Mouse (Mus musculus) heart, embryonic 10.5 days (tissue): ENCODE results near the gene 2310033P09Rik. TPM values are rescaled to one million over a fixed set of nuclear protein-coding genes. Genes with fewer than 3 reads are reported as not detected.
A peak's percentile ranks its signal among the peaks of the same experiment; 100 is the strongest.

Experiments
- DNase-seq: peaks from one replicate; pipeline ENCODE4 v3.0.0-alpha.2; 2017; ENCODE audit warnings: low spot score
- H3K27ac ChIP-seq: fragments of 300-500 bp; sonication (generic); 2 replicates; pipeline ENCODE4 v1.5.1; 2016; ENCODE audit warnings: mild to moderate bottlenecking
- H3K27me3 ChIP-seq: fragments of 300-500 bp; sonication (generic); 2 replicates; pipeline ENCODE4 v1.6.1; 2016; ENCODE audit warnings: mild to moderate bottlenecking; ENCODE audit not compliant: poor library complexity, insufficient read depth, severe bottlenecking
- H3K36me3 ChIP-seq: fragments of 300-500 bp; sonication (generic); 2 replicates; pipeline ENCODE4 v1.6.1; 2016; ENCODE audit warnings: mild to moderate bottlenecking, moderate library complexity
- H3K4me1 ChIP-seq: fragments of 300-500 bp; sonication (generic); 2 replicates; pipeline ENCODE4 v1.6.1; 2016; ENCODE audit warnings: mild to moderate bottlenecking
- H3K4me3 ChIP-seq: fragments of 300-500 bp; sonication (generic); 2 replicates; pipeline ENCODE4 v1.5.1; 2016; ENCODE audit warnings: mild to moderate bottlenecking, moderate library complexity
- H3K9me3 ChIP-seq: fragments of 300-500 bp; sonication (generic); 2 replicates; pipeline ENCODE4 v1.6.1; 2016; ENCODE audit warnings: mild to moderate bottlenecking, moderate library complexity
- WGBS: fragments of 180-500 bp; shearing (Covaris S2); methylation state at CpG from one replicate; pipeline ENCODE4 v1.1.7; 2016; 5-methylcytosine and 5-hydroxymethylcytosine counted together
- polyA plus RNA-seq: library from polyadenylated mRNA; unstranded; fragments of >200 nt; fragmentation: Nextera tagmentation; extraction: Ambion mirVana; gene quantifications from 2 replicates; pipeline ENCODE4 v1.2.1, GENCODE M21; 2016

Gene 2310033P09Rik
- polyA plus RNA-seq, 1 experiment from 2014 or later = 30.9 TPM

DNA sequence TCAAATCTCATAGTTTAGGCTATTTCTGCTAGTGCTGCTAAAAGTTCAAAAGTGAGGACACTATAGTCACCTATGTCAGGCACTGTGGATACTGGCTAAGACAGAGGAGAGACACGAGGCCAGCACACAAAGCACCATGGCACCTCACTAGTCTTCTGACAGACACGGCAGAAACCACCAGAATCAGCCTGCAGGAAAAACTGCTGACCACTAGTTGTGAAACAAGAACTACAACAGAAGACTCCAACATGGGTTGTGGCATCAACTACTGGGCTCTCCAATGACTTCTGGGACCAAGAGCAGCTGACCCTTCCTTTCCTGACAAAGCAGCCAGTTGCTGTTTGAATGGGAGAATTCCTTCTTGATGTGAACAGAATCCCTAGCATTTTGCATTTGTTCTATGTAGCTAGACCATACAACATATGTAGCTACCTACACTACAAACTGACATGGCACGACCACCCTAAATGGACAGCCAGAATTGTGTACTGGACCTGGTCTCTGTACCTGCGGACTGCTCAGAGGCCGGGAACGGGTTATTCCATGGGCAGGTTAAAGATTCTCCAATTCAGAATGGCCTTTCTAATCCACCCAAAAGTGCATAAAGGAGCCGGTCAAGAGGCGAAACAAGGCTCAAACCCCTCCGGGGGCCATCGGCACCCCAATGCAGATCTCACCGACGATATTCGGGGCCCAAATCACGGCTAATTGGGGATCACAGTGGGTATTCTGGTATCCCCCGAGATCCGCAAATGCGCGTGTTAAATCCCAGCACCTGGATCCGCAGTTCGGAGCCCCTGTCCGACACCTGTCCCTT lies 18.9 kb downstream of the 2310033P09Rik start:
- 4% methylated on average over 21 of the region's 21 CpGs for WGBS
- Histone ChIP-seq H3K27ac (peak overlapping the region; percentile 100), H3K27me3 (no peaks in the 10 kb centered on the region), H3K36me3 (peaks cover 7% of the 10 kb centered on the region; the same call in 1 of the 2 replicates), H3K9me3 (no peaks in the 10 kb centered on the region), H3K4me1 (peaks cover 59% of the 10 kb centered on the region), H3K4me3 (peak overlapping the region; percentile 99)
- DNase-seq = no peak

DNA sequence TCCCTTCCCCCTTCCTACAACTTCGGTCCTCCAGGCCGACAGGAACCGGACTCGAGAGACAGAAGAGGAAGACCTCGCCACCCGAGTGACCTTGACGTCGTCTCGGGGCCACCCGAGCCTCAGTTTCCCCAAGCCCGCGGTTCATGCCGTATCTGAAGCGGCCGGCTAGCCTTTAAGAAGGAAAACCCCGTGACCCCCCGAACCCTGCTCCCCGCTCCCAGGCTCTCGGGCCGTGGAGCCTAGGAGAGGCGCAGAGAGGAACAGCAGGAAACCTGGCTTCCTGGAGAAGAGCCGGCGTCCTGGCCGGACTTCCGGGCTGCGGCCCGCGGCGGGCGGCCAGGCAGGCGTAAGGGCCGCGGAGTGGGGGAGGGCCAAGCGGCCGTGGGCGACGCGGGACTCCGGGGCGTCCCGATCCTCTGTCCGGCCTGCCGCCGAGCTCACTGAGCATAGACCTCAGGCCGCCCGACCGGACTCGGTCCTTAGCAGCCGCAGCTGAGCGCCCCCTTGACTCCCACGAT lies 19.5 kb downstream of the 2310033P09Rik start:
- H3K27me3 ChIP-seq = no peaks in the 10 kb centered on the region
- no peak for DNase-seq
- peak overlapping the region; percentile 99 for H3K4me3 ChIP-seq
- H3K4me1 ChIP-seq = peaks cover 54% of the 10 kb centered on the region
- H3K27ac ChIP-seq = peak overlapping the region; percentile 100
- under 1% methylated on average over 51 of the region's 51 CpGs for WGBS
- H3K9me3 ChIP-seq = no peaks in the 10 kb centered on the region
- H3K36me3 ChIP-seq = peaks cover 7% of the 10 kb centered on the region; the same call in 1 of the 2 replicates

DNA sequence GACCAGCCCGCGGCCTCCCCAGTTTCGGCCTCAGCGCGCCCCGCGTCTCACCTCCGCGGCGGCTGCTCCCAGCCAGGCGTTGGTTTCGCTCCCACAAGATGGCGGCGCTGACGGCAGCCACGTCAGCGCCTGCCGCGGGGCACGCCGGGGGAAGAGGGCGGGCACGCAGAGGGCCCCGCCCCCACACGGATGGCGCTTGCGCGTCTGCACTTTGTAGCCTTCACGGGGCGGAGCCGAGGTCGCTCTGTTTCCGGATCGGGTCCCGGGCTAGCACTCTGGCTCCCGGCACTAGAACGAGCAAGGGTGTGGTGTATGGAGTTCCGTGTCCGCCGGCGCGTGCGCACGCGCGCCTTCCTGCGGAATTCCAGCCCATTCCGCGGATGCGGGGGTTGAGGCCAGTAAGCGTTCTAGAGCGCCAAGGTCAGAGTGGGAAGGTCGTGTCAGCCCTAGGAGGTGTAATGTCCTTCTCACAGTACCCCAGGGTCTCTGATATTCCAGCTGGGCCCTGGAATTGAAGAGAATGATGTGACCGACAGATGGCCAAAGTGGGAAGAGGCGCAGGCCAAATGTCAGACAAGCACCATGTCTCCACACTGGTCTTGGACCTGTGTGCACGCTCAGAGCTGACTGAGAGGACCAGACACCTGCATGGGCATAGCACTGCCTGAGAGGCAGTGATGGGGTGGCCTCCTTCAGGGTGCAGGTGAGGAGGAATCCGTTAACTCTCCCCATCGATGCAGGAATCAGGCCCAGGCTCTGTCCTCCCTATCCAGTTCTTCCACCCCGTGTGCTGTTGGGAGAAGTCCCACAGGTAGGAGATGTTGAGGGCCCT lies 20.2 kb downstream of the 2310033P09Rik start, which contains the start of gene Arf1:
Gene Arf1, minus strand, starts transcription at position 149 of the 832 bp plus-strand sequence.
- peaks cover 48% of the 10 kb centered on the region for H3K4me1 ChIP-seq
- H3K36me3 ChIP-seq = peaks cover 4% of the 10 kb centered on the region; the same call in 1 of the 2 replicates
- H3K9me3 ChIP-seq = no peaks in the 10 kb centered on the region
- H3K4me3 ChIP-seq = peak within 1 kb of the TSS; percentile 99
- peak; percentile 98 for DNase-seq
- no peaks in the 10 kb centered on the region for H3K27me3 ChIP-seq
- H3K27ac ChIP-seq = peak within 1 kb of the TSS; percentile 100
- 4% methylated on average over 59 of the region's 59 CpGs for WGBS

DNA sequence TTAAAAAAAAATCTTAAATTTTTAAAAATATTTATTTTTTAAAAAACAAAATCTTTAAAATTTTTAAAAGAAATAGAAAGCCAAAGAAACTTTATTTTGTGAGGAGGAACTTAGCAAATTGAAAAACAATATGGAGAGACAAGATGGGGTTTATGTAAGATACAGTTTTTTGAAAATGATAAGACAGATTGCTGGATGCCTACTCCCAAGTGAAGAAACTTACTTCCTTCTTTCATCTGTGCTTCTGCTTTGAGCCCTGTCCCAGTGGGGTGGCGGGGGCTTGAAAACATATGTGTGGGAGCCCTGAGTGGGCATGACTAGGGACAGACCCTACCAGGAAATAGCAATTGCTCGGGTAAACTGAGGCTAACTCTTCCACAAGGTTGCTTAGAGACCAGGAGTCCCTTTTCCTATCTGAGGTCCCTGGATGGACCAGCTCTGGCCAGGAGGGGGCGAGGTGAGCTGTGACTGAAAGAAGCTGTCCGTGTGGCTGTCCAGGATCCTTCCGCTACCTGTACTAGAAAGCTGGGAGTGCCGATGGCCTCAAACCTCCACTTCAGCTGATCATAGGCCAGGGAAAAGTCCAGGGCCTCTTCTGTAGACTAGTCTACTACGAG lies 22.1 kb downstream of the 2310033P09Rik start:
- Histone ChIP-seq H3K4me1 (peaks cover 29% of the 10 kb centered on the region), H3K4me3 (no peak overlapping the region), H3K9me3 (no peaks in the 10 kb centered on the region), H3K27ac (no peak overlapping the region), H3K27me3 (peaks cover 3% of the 10 kb centered on the region; the same call in 1 of the 2 replicates), H3K36me3 (no peaks in the 10 kb centered on the region)
- peak; percentile 88 for DNase-seq
- WGBS = 13% methylated on average over 7 of the region's 7 CpGs

DNA sequence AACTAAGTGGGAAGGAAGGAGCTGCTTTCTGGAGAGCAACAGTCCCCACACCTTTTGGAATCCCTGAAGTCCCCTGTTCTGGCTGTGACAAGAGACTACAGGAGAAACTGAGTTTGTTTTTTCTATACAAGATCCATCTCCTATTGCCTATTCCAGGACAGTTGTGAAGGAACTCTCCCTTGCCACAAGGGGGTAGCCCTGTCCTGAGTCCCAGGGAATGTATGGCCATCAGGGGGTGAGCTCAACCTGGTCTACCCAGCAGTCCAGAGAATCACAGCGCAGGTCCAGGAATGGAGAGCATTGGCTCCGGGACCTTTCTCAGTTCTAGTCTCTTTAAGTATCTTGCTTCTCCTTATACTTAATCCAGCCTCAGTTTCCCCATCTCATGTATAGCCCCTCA lies 24.7 kb downstream of the 2310033P09Rik start:
- H3K4me1 ChIP-seq = peaks cover 12% of the 10 kb centered on the region
- whole genome bisulfite sequencing = 43% methylated on average over 2 of the region's 2 CpGs
- no peaks in the 10 kb centered on the region for H3K36me3 ChIP-seq
- H3K27ac ChIP-seq = no peak overlapping the region
- peaks cover 16% of the 10 kb centered on the region; the same call in 1 of the 2 replicates for H3K27me3 ChIP-seq
- H3K9me3 ChIP-seq = no peaks in the 10 kb centered on the region
- no peak overlapping the region for H3K4me3 ChIP-seq
- DNase-seq = no peak

DNA sequence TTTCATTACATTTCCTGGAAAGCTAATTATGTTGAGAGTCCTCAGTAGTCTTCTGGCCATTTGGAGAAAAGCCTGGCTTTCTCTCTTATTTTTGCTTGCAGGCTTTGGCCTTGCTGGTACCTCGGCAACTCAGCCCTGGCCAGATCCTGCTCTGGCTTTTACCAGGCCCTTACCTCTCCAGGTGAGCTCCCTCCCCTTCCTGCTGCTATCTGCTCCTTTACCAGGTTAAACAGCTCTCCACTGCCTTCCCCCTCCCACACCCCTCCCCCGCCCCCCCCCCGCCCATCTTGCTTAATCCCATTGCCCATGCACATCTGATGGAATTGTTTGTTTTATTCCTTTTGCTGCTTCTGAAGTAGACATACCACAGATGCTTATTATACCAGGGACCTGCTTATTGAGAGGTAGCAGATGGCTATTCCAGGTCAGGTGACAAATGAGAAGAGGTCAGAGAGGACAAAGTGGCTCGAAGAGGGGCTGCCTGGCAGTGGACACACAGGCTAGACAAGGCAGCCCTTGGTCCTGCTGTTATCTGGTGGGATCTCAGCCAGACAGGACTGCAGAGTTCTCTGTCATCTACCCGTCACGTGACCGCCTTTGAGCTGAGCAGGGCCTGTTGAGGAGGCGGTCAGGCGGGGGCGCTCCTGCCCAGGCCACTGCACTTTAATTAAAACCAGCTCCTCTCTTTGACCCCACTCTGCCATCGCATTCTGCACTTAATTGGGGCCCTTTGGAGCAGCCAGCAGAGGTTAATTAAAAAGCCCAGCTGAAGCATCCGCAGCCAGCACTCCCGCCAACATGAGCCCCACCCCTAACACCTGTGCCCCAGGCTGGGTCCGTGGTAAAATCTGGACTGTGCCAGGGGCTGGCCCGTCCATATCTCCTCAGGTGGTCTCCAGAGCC lies 30.7 kb downstream of the 2310033P09Rik start:
- no peaks in the 10 kb centered on the region for H3K9me3 ChIP-seq
- H3K27ac ChIP-seq = no peak overlapping the region
- H3K27me3 ChIP-seq = peaks cover 69% of the 10 kb centered on the region
- peaks cover 14% of the 10 kb centered on the region for H3K4me1 ChIP-seq
- H3K36me3 ChIP-seq = no peaks in the 10 kb centered on the region
- WGBS = 5% methylated on average over 14 of the region's 15 CpGs
- peak; percentile 88 for DNase-seq
- 0 out of 2 replicates have a peak overlapping the region, but pooled peaks have one; percentile 13 for H3K4me3 ChIP-seq

DNA sequence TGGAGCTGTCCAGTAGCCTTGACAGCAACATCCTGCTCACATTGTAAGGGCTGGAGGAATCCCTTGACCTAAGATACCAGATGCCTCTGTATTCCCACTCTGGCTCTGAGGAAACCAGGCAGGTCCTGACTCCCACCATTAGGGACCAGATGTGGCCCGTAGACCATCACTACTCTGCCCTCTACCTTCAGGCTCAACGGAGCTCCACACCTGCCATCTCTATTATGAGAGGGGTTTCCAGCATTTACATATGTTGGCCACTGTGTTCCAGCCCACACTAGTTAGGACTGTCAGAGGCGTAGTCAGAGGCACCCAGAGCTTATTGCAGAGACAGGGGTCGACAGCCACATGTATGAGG lies 31.3 kb downstream of the 2310033P09Rik start:
- 61% methylated on average over 4 of the region's 4 CpGs for WGBS
- H3K36me3 ChIP-seq = no peaks in the 10 kb centered on the region
- peaks cover 75% of the 10 kb centered on the region for H3K27me3 ChIP-seq

DNA sequence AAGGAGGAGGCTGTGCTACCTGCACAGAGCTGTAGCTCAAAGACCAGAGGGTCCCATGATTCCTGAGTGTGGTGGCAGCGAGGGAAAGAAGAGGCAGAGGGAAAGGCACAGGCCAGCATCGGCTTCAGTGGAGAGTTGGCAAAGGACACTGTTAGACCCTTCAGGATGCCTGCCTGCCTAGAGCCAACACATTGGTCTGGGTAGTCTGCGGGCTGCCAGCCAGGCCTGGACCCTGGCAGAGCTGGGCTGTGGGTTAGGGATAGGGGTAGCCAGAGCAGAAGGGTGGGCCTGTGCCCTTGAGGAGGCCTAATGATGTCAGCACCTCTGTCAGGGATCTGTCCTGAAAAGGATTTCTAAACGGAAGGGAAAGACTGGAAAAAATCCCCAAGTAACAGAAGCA lies 31.7 kb downstream of the 2310033P09Rik start:
- 75% methylated on average over 4 of the region's 4 CpGs for WGBS
- no peak overlapping the region for H3K27ac ChIP-seq

More for the DNA sequence above, 31.3 kb downstream of the 2310033P09Rik start:
- no peak overlapping the region for H3K4me3 ChIP-seq
- no peak for DNase-seq
- H3K9me3 ChIP-seq = no peaks in the 10 kb centered on the region
- peaks cover 14% of the 10 kb centered on the region for H3K4me1 ChIP-seq
- H3K27ac ChIP-seq = no peak overlapping the region

DNA sequence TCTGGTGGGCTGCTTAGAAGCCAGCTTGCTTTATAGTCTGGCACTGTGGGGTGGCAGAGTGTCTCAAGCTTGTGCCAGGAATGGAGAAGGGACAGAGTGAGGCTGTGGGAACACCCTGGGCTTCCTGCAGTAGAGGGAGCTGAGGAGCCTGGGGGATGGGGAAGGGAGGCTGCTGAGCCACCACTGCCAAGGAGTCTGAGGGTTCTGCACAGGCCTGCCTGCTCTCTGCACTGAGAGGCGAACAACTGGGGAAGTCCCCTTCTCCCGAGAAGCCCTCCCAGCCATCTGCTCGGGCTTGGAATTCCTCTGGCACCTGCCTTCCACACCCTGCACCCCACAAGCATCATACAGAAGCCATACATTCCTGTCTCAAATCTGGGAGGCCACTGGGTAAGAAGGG lies 33.7 kb downstream of the 2310033P09Rik start:
- Histone ChIP-seq H3K4me1 (peaks cover 14% of the 10 kb centered on the region), H3K36me3 (no peaks in the 10 kb centered on the region), H3K4me3 (no peak overlapping the region), H3K27ac (no peak overlapping the region), H3K27me3 (peaks cover 79% of the 10 kb centered on the region), H3K9me3 (no peaks in the 10 kb centered on the region)
- DNase-seq = no peak
- WGBS = 23% methylated on average over 3 of the region's 3 CpGs

More for the DNA sequence above, 31.7 kb downstream of the 2310033P09Rik start:
- DNase-seq = no peak
- Histone ChIP-seq H3K36me3 (no peaks in the 10 kb centered on the region), H3K9me3 (no peaks in the 10 kb centered on the region), H3K27me3 (peaks cover 79% of the 10 kb centered on the region), H3K4me3 (no peak overlapping the region), H3K4me1 (peaks cover 14% of the 10 kb centered on the region)

DNA sequence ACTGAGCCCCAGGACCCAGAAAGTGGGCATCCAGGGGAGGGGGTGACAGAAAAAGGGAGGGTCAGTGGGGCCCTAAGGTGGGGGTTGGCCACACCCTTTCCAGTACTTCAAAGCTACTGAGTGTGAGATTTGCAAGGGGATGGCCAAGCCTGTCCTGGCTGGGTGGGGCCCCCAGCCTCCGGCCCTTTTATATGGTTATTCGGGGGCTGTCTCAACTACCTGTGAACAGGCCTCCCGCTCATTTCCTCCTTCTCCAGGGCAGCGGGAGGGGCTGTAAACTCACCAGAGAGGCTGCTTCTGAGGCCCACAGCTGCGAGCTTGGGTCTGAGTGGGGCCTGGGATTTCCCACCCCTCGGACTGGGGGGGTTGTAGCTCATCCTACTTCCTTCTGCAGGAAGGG lies 35.7 kb downstream of the 2310033P09Rik start:
- no peak for DNase-seq
- 21% methylated on average over 6 of the region's 6 CpGs for WGBS
- Histone ChIP-seq H3K27ac (no peak overlapping the region), H3K9me3 (no peaks in the 10 kb centered on the region), H3K4me1 (peaks cover 8% of the 10 kb centered on the region), H3K4me3 (no peak overlapping the region), H3K36me3 (no peaks in the 10 kb centered on the region), H3K27me3 (peaks cover 85% of the 10 kb centered on the region)

DNA sequence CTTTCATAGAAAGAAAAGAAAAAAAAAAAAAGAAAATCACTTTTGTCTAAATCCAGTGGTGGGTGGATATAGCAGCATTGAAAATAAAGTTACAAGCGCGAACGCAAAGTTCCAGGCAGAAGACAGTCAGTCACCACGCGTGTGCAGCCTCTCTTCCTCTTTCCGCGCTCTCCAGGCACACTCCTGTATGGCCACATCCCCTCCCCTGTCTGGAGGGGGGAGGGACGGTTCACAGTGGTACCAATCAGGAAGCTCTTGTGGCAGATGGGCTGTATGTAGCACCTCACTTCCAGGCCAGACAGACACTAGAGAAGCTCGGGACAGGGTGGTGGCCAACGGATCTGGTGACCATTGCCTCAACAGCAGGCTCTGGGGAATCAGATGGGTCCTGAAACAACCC lies 40.0 kb downstream of the 2310033P09Rik start:
- DNase-seq = no peak
- Histone ChIP-seq H3K4me1 (no peaks in the 10 kb centered on the region), H3K9me3 (no peaks in the 10 kb centered on the region), H3K27me3 (peaks cover 82% of the 10 kb centered on the region), H3K27ac (no peak overlapping the region), H3K4me3 (no peak overlapping the region), H3K36me3 (no peaks in the 10 kb centered on the region)
- 50% methylated on average over 10 of the region's 10 CpGs for WGBS

DNA sequence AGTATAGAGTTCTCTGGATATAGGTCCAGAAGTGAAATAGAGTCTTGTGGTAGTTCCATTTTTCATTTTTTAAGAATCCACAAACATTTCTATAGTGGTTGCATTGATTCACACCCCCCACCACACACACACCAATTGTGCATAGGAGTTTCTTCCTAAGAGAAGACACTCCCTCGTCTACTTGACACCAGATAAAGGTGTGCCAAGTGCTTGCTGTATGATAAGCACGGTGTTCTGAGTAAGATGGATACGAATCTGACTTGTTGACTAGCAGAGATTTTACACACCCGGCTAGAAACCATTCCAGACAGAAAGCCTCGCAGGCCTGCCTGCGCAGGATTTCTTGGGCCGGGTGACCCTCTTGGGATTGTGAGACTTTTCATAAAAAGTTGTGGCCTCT lies 51.5 kb downstream of the 2310033P09Rik start:
- no peaks in the 10 kb centered on the region for H3K36me3 ChIP-seq
- no peak overlapping the region for H3K27ac ChIP-seq
- H3K9me3 ChIP-seq = no peaks in the 10 kb centered on the region
- 63% methylated on average over 7 of the region's 7 CpGs for WGBS
- H3K27me3 ChIP-seq = peaks cover 71% of the 10 kb centered on the region
- H3K4me3 ChIP-seq = no peak overlapping the region
- no peak for DNase-seq
- peaks cover 12% of the 10 kb centered on the region for H3K4me1 ChIP-seq
